Mouse (Mus musculus) gastrocnemius, adult 18-20 months (tissue): ENCODE data around the gene Arx. TPM values are rescaled to one million over a fixed set of nuclear protein-coding genes. Genes with fewer than 3 reads are reported as not detected.

Experiments
- DNase-seq: peaks from one replicate; pipeline ENCODE4 v3.0.0; 2021; ENCODE audit warnings: low spot score
- long read RNA-seq, 2 experiments: library from polyadenylated mRNA; stranded (forward); transcript quantifications; one replicate each; pipeline ENCODE4 v2.0.0; 2021
- total RNA-seq, 2 experiments: library from RNA; stranded (reverse); gene quantifications; 2 replicates each; pipeline ENCODE4 v1.2.3; 2021

The Arx gene
- under 1 TPM; 0.09 to 0.14 TPM for total RNA-seq
- long read RNA-seq, experiment 1: 0 reads
- long read RNA-seq, experiment 2: 0 reads

GRCm38 (mm10) chrX:93286291-93286893 lies at the start of gene Arx:
Gene Arx, plus strand, starts transcription at chrX:93286445.
- DNase-seq: peak; percentile 19

DNA sequence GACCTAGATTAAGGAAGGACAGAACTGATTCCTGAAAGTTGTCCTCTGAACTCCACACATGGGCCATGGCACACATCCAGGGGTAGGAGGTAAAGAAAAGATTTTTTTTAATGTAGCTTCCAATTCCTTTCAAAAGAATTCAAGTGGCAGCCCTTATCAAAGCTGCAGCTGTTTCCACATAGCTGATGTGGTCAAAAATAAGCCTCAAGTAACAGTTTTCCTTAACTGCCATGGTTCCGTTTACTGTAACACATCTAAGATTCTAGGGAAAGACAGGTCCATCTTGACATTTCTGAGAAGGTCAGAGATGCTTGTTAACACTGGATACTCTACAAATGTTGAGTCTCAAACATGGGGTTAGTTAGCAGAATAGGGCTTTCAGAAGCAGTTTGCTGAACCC lies 34.9 kb upstream of the Arx start:
- DNase-seq: no peak

DNA sequence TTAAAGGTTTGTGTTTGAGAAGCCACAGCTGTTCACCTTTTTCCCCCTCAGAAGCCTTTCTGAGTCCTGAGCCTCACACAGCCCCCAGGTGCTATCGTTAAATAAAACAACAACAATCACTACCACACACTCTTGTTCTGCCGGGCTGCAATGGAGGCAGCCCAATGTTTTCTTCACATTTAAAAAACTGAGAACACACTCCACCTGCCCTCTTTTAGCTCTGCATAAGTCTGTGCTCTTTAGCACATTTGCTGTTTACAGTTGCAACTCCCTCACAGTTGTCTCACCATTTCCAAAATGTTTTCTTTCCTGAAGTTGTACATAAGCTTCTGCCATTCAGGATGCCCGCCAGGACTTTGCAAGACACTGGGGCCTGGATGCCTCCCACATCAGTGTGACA lies 10.6 kb upstream of the Arx start:
- DNase-seq: no peak

DNA sequence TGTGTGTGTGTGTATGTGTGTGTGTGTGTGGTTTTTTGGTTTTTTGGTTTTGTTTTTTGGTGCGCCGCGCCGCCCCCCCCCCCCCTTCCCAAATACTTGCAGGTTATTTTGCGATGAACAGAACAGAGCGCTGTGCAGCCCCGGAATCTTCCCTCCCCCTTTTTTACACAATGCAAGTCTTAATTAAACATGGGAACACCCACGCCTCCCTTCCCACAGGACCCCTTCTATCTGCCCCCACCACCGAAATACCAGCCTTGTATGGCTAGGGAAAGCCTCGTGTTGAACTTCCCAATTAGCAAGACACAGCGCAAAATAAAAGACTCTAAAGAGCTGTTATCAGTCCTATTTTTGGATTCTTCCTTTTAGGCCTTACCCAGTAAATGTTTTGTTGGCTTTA lies 6.3 kb upstream of the Arx start:
- no peak for DNase-seq

DNA sequence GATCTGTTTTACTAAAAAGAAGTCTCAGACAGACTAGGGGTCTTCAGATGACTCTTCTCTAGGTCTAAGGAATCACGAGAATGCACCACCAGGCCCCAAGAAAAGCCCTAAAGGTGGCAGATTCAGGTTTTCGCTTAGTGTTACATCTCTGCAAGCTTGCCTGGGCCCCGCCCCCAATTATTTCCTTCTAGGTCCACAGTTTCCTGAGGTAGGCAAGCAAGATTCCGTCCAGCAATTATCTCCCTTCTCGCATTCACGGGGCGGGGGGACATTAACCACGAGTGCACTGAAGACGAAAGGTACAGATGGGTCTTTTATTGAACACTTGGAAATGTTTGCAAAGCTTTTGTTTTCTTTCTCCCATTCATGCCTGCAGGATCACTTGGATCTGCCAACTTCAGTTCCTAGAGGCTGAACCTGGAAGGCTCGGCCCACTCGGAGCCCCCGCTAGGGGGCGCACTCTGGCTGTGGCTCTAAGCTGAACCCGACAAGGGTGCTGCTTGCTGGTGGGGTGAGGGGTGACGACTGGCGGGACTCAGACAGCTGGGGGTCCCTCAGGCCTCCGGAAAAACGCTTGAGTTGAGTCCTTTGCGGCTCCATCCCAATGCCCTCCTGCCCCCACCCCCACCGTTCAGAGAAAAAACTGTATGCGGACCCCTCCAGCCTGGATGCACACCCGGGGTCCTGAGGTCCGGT lies 5.1 kb upstream of the Arx start:
- peak; percentile 30 for DNase-seq

GRCm38 (mm10) chrX:93281756-93282155 lies 4.5 kb upstream of the Arx start:
- DNase-seq: no peak

- DNase-seq: no peak
These were observed 1.2 kb upstream of the Arx start for GRCm38 (mm10) chrX:93285091-93285490.

GRCm38 (mm10) chrX:93288339-93288738 lies 2.1 kb downstream of the Arx start:
- no peak for DNase-seq

GRCm38 (mm10) chrX:93289076-93289475 lies 2.8 kb downstream of the Arx start:
- DNase-seq: no peak

DNA sequence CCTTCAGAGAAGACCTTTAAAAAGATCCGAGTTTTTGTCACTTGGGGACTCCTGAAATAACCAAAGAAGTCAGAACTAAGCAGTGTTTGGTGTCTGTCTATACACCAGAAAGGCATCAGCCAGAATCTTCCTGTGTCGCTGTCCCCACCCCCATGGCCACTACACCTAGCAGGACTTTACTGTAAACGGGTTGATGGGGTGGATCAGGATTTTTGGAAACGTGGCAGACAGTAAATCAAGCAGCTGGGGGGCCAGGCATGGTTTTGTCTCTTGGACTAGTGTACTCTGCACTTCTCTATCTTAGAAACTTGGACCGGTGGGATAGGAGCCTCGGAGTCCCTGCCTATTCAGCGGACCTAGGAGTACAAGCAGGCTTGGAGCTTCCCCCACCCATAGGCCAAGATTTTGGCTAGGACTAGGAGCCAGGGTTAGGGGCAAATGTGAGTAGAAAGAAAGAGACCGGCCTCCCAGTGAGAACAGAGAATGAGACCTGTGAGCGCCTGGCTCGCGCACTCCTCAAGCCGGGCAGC lies 3.7 kb downstream of the Arx start:
- no peak for DNase-seq

DNA sequence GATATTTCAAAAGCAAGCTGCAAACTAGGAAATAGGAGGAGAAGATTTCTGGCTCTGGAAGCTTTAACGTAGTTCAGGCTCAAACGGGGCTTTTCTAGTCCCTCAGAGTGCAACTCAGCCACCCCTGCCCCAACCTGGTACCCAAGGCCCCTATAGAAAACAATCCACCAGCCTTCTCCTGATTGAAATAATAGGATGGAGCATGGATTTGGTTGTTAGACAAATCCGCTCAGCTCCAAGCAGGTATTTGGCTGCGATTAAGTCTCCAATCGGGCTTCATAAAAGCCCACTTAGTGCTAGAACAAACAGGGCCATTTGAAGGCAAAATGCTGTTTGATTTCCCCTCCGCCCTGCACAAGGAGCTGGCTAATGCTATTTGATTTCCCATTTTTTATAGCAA lies 5.8 kb downstream of the Arx start:
- no peak for DNase-seq

DNA sequence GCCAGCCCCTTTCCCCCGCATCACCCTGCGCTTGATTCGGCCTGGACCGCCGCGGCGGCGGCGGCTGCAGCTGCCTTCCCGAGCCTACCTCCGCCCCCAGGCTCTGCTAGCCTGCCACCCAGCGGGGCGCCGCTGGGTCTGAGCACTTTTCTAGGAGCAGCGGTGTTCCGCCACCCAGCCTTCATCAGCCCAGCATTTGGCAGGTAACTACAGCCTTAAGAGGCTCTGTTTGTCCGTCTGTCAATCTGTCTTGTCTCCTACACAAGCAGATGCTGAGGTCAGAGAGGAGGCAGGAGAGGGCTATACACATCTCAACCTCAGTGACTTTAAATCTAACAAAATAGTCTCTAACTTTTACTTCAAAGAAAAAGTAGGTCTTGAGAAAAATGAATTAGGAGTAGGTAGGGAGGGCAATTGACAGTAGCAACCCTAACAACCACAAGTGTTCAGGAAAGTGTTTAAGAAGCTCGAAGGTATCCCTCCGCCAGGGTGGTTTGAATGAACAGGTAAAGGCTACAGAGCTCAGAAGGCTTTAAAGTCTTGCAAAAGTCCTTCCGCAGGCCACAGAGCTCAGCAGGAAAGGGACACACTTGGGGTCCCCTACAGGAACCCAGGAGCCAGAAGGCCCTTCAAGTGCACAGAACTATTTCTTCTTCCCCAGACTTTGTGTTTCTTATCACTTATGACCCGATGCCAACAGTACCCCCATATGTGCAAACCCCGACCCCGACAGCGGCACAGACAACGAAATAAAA lies 8.7 kb downstream of the Arx start:
- DNase-seq: no peak

DNA sequence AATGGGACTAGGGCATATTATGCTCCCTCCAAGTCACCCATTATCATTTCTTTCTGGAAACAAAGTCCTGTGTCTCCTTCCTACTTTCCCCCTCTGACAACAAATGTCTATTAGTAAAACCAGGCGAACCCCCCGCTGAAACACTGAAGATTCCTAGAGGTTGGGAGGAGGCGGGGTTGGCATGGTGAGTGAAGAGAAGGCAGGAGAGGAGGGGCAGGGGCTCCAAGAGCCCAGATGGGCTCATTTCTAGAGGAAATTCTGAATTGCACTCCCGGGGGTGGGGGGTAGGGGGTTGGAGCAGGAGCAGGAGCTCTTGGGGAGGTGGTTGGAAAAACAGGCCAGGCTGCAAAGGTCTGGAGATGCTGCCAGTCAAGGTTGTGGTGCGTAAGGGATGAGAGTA lies 9.6 kb downstream of the Arx start:
- no peak for DNase-seq

- no peak for DNase-seq
These were observed 10.8 kb downstream of the Arx start for GRCm38 (mm10) chrX:93297001-93297441.

- no peak for DNase-seq
These were observed 12.9 kb downstream of the Arx start for GRCm38 (mm10) chrX:93299046-93299626.

GRCm38 (mm10) chrX:93299771-93300170 lies 13.5 kb downstream of the Arx start:
- DNase-seq: no peak

GRCm38 (mm10) chrX:93300183-93300815 lies 14.1 kb downstream of the Arx start:
- DNase-seq: no peak

GRCm38 (mm10) chrX:93301798-93302197 lies 15.6 kb downstream of the Arx start:
- DNase-seq: no peak

- DNase-seq: no peak
These were observed 19.5 kb downstream of the Arx start for GRCm38 (mm10) chrX:93305780-93306179.

DNA sequence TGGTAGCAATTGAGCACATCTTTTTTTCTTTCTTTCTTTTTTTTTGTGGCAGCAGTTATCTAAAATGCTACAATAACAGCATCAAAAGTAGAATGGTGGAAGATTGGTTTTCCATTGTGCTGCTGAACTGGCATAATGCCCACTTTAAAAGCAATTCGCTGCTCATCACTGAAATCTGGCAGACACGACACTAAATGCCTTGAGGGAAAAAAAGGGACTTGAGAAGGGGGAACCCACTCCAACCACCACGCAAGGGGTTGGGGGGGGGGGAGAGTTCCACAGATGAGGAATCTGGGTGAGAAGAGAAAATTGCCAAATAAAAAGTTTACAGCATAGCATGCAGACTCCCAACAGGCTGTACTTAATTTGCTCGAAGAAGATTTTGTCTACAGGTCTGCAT lies 31.3 kb downstream of the Arx start:
- no peak for DNase-seq

DNA sequence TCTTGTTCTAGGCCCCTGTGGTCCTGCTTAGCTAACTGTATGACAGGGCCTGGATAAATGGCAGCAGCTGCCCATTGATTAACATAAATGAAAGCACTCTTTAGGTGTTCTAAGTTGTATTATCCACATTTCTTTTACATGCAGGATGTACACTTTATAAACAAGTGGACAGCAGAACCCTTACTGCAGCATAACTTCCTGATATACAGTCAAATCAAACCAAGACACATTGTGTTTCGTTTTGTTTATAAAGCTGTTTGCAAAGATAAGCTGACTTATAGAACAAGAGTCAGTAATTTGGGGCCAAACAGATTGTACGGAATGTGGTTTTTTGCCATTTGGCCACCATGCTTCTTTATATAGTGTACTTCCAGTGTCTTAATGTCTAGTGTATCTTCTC lies 33.7 kb downstream of the Arx start:
- no peak for DNase-seq
